Mouse (Mus musculus) hindbrain, postnatal 0 days (tissue): ENCODE results near the gene Ercc6. TPM values are rescaled to one million over a fixed set of nuclear protein-coding genes. Genes with fewer than 3 reads are reported as not detected.
A peak's percentile ranks its signal among the peaks of the same experiment; 100 is the strongest.

Source experiments
- ATAC-seq: fragments of 200-750 bp; cut with Nextera tagmentation; 2 replicates; pipeline ENCODE4 v1.8.0; 2017; ENCODE audit warnings: mild to moderate bottlenecking, moderate TSS enrichment, moderate library complexity
- DNase-seq: peaks from one replicate; pipeline ENCODE4 v3.0.0-alpha.2; 2015; ENCODE audit warnings: low spot score
- H3K27ac ChIP-seq: fragments of 300-500 bp; sonication (generic); 2 replicates; pipeline ENCODE4 v1.5.1; 2014; ENCODE audit warnings: mild to moderate bottlenecking
- H3K27me3 ChIP-seq: fragments of 300-500 bp; sonication (generic); 2 replicates; pipeline ENCODE4 v1.6.1; 2014; ENCODE audit warnings: low read length, mixed read lengths; ENCODE audit not compliant: insufficient read depth
- H3K36me3 ChIP-seq: fragments of 300-500 bp; sonication (generic); 2 replicates; pipeline ENCODE4 v1.6.1; 2014; ENCODE audit warnings: low read length, mixed read lengths; ENCODE audit not compliant: insufficient read depth
- H3K4me1 ChIP-seq: fragments of 300-500 bp; sonication (generic); 2 replicates; pipeline ENCODE4 v1.6.1; 2014; ENCODE audit warnings: antibody characterized with exemption, low read length, mixed read lengths; ENCODE audit not compliant: insufficient read depth
- H3K4me2 ChIP-seq: fragments of 300-500 bp; sonication (generic); 2 replicates; pipeline ENCODE4 v1.6.1; 2014; ENCODE audit warnings: low read depth, mild to moderate bottlenecking, low read length, moderate library complexity, mixed read lengths
- H3K4me3 ChIP-seq: fragments of 300-500 bp; sonication (generic); 2 replicates; pipeline ENCODE4 v1.5.1; 2014; ENCODE audit warnings: low read length
- H3K9ac ChIP-seq: fragments of 300-500 bp; sonication (generic); replicated peaks from 2 replicates; pipeline ENCODE4 v1.6.1; 2014; ENCODE audit warnings: mild to moderate bottlenecking, low read length, moderate library complexity, mixed read lengths
- H3K9me3 ChIP-seq: fragments of 300-500 bp; sonication (generic); 2 replicates; pipeline ENCODE4 v1.6.1; 2016; ENCODE audit warnings: low read length, mixed read lengths
- CTCF ChIP-seq: IDR thresholded peaks from 2 replicates; pipeline ENCODE4 v1.5.1; 2016; ENCODE audit warnings: antibody characterized with exemption, control low read depth, low read depth
- WGBS: fragments of 180-500 bp; shearing (Covaris S2); extraction: QIAGEN DNeasy Blood & Tissue Kit; methylation state at CpG from one replicate; pipeline ENCODE4 v1.1.7; 2014; 5-methylcytosine and 5-hydroxymethylcytosine counted together
- polyA plus RNA-seq: library from polyadenylated mRNA; unstranded; fragments of >200 nt; fragmentation: Nextera tagmentation; extraction: Ambion mirVana; gene quantifications from 2 replicates; pipeline ENCODE4 v1.2.1, GENCODE M21; 2015
- total RNA-seq: library from RNA; depleted of rRNA; stranded (reverse); fragments of >200 nt; gene quantifications from 2 replicates; pipeline ENCODE4 v1.2.3, GENCODE M21; 2014

Ercc6 gene
- total and polyA plus RNA-seq, 2 experiments from 2014 or later = 12.2 to 18.3 TPM

GRCm38 (mm10) chr14:32512912-32513311, 409 bp upstream of the Ercc6 start:
- peak overlapping the region; percentile 63 for H3K4me2 ChIP-seq
- H3K36me3 ChIP-seq = peaks cover 11% of the 10 kb centered on the region
- peak; percentile 41 for ATAC-seq
- peak overlapping the region; percentile 54 for H3K4me3 ChIP-seq
- DNase-seq = no peak
- H3K4me1 ChIP-seq = 0 out of 2 replicates have a peak, but pooled peaks cover 10% of the 10 kb centered on the region
- H3K9me3 ChIP-seq = no peaks in the 10 kb centered on the region
- WGBS = 41% methylated on average over 9 of the region's 9 CpGs
- peak overlapping the region; percentile 56 for H3K9ac ChIP-seq
- peak overlapping the region; percentile 76 for H3K27ac ChIP-seq
- no peaks in the 10 kb centered on the region for H3K27me3 ChIP-seq
- TF ChIP-seq CTCF = no peak

- Histone ChIP-seq H3K4me2 (no peak overlapping the region), H3K27me3 (no peaks in the 10 kb centered on the region), H3K36me3 (peaks cover 32% of the 10 kb centered on the region), H3K9ac (no peak overlapping the region), H3K4me3 (no peak overlapping the region), H3K4me1 (0 out of 2 replicates have a peak, but pooled peaks cover 10% of the 10 kb centered on the region), H3K9me3 (no peaks in the 10 kb centered on the region), H3K27ac (no peak overlapping the region)
- DNase-seq (no peak), ATAC-seq (no peak)
- 82% methylated on average over 1 of the region's 1 CpGs for WGBS
- no peak for TF ChIP-seq CTCF
Measured at GRCm38 (mm10) chr14:32516086-32516485, 2.8 kb downstream of the Ercc6 start.

GRCm38 (mm10) chr14:32518543-32518942, 5.2 kb downstream of the Ercc6 start:
- DNase-seq (no peak), ATAC-seq (no peak)
- H3K27ac ChIP-seq = no peak overlapping the region
- H3K4me3 ChIP-seq = no peak overlapping the region
- no peak overlapping the region for H3K9ac ChIP-seq
- H3K4me1 ChIP-seq = 0 out of 2 replicates have a peak, but pooled peaks cover 10% of the 10 kb centered on the region
- peaks cover 39% of the 10 kb centered on the region for H3K36me3 ChIP-seq
- 98% methylated on average over 2 of the region's 2 CpGs for WGBS
- no peaks in the 10 kb centered on the region for H3K27me3 ChIP-seq
- no peak for TF ChIP-seq CTCF
- no peaks in the 10 kb centered on the region for H3K9me3 ChIP-seq
- H3K4me2 ChIP-seq = no peak overlapping the region

GRCm38 (mm10) chr14:32520400-32520926, 7.1 kb downstream of the Ercc6 start:
- 73% methylated on average over 7 of the region's 7 CpGs for WGBS
- Histone ChIP-seq H3K27me3 (no peaks in the 10 kb centered on the region), H3K27ac (no peak overlapping the region), H3K9me3 (no peaks in the 10 kb centered on the region), H3K4me3 (no peak overlapping the region), H3K36me3 (peaks cover 39% of the 10 kb centered on the region), H3K4me2 (no peak overlapping the region), H3K4me1 (no peaks in the 10 kb centered on the region), H3K9ac (no peak overlapping the region)
- DNase-seq = no peak
- ATAC-seq = no peak
- no peak for TF ChIP-seq CTCF

DNA sequence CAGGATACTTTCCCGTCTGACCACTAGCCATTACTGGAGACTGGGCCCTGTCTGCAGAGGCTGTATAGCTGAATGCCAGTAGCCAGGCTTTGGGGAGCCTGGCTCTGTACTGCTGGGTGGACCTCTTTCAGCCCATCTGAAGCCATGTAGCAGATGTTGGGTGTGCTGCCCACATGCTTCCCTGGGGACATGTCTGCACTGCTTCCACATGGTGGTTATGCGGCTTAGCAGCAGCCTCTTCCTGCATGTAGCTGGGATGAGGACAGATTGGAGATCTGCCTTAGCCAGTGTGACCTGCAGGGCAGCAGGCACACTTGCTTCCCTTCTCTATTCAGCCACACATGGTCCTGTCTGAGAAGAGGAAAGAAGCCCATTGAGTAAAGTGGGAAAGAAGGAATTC, 9.0 kb downstream of the Ercc6 start:
- Histone ChIP-seq H3K4me2 (no peak overlapping the region), H3K27me3 (no peaks in the 10 kb centered on the region), H3K9me3 (no peaks in the 10 kb centered on the region), H3K4me1 (no peaks in the 10 kb centered on the region), H3K4me3 (no peak overlapping the region), H3K36me3 (peaks cover 33% of the 10 kb centered on the region), H3K9ac (no peak overlapping the region), H3K27ac (no peak overlapping the region)
- ATAC-seq (no peak), DNase-seq (no peak)
- TF ChIP-seq CTCF = no peak
- WGBS = 59% methylated on average over 2 of the region's 2 CpGs

GRCm38 (mm10) chr14:32524071-32524470, 10.8 kb downstream of the Ercc6 start:
- 85% methylated on average over 1 of the region's 1 CpGs for WGBS
- no peaks in the 10 kb centered on the region for H3K4me1 ChIP-seq
- ATAC-seq (no peak), DNase-seq (no peak)
- H3K4me2 ChIP-seq = no peak overlapping the region
- H3K27me3 ChIP-seq = no peaks in the 10 kb centered on the region
- H3K9ac ChIP-seq = no peak overlapping the region
- no peak for TF ChIP-seq CTCF
- H3K27ac ChIP-seq = no peak overlapping the region
- peaks cover 22% of the 10 kb centered on the region for H3K36me3 ChIP-seq
- no peaks in the 10 kb centered on the region for H3K9me3 ChIP-seq
- H3K4me3 ChIP-seq = no peak overlapping the region

GRCm38 (mm10) chr14:32525996-32526705, 12.8 kb downstream of the Ercc6 start:
- peak; percentile 18 for TF ChIP-seq CTCF
- ATAC-seq (no peak), DNase-seq (peak; percentile 25)
- WGBS = 54% methylated on average over 14 of the region's 14 CpGs
- Histone ChIP-seq H3K9ac (no peak overlapping the region), H3K4me2 (no peak overlapping the region), H3K4me3 (no peak overlapping the region), H3K27me3 (no peaks in the 10 kb centered on the region), H3K36me3 (peaks cover 6% of the 10 kb centered on the region; the same call in 1 of the 2 replicates), H3K4me1 (no peaks in the 10 kb centered on the region), H3K9me3 (no peaks in the 10 kb centered on the region), H3K27ac (no peak overlapping the region)
